Mouse (Mus musculus) heart, adult 2 months (tissue): Measurements from ENCODE around the gene Dmrtb1. TPM values are rescaled to one million over a fixed set of nuclear protein-coding genes. Genes with fewer than 3 reads are reported as not detected.

Experiments used
- DNase-seq, 2 experiments: peaks; one replicate each; pipeline ENCODE4 v3.0.0; 2021
- H3K27ac ChIP-seq: fragments of 200-600 bp; 2 replicates; pipeline ENCODE4 v1.8.1; 2022
- H3K27me3 ChIP-seq: fragments of 200-500 bp; 2 replicates; pipeline ENCODE4 v1.6.1; 2012; ENCODE audit warnings: mild to moderate bottlenecking, low read length, inconsistent platforms, mixed read lengths; ENCODE audit not compliant: control insufficient read depth, insufficient read depth
- H3K36me3 ChIP-seq: fragments of 200-500 bp; 2 replicates; pipeline ENCODE4 v1.6.1; 2012; ENCODE audit warnings: low read length, inconsistent platforms; ENCODE audit not compliant: control insufficient read depth, insufficient read depth
- H3K4me1 ChIP-seq: fragments of 200-500 bp; 2 replicates; pipeline ENCODE4 v1.6.1; 2011; ENCODE audit warnings: low read length; ENCODE audit not compliant: control insufficient read depth, insufficient read depth
- H3K4me3 ChIP-seq: fragments of 200-600 bp; 2 replicates; pipeline ENCODE4 v1.8.1; 2022
- H3K79me2 ChIP-seq: fragments of 200-500 bp; replicated peaks from 2 replicates; pipeline ENCODE4 v1.6.1; 2012; ENCODE audit warnings: mild to moderate bottlenecking, inconsistent platforms, low read length, moderate library complexity, mixed read lengths; ENCODE audit not compliant: control insufficient read depth, insufficient read depth
- H3K9ac ChIP-seq: fragments of 200-500 bp; 2 replicates; pipeline ENCODE4 v1.6.1; 2012; ENCODE audit warnings: low read depth, mild to moderate bottlenecking, control low read depth, inconsistent platforms, low read length, mixed read lengths
- CTCF ChIP-seq: fragments of 200-600 bp; IDR thresholded peaks from 2 replicates; pipeline ENCODE4 v1.8.1; 2022; ENCODE audit warnings: antibody characterized with exemption, mild to moderate bottlenecking, moderate library complexity
- EP300 ChIP-seq: fragments of 200-500 bp; IDR thresholded peaks from 2 replicates; pipeline ENCODE4 v1.6.1; 2011; ENCODE audit warnings: low read depth, low read length, control low read depth; ENCODE audit not compliant: insufficient read depth
- POLR2A ChIP-seq: fragments of 200-500 bp; IDR thresholded peaks from 2 replicates; pipeline ENCODE4 v1.6.1; 2011; ENCODE audit warnings: mild to moderate bottlenecking, low read depth, low read length, control low read depth; ENCODE audit not compliant: insufficient read depth
- WGBS: fragments of 180-500 bp; shearing (Covaris S2); methylation state at CpG from one replicate; pipeline ENCODE4 v1.1.7; 2018; 5-methylcytosine and 5-hydroxymethylcytosine counted together
- intact Hi-C: fragments of 180-260 bp; cut with DNase I; formaldehyde crosslinking; loops from one replicate; pipeline ENCODE4 v1.15.1; 2025
- polyA plus RNA-seq: library from polyadenylated mRNA; depleted of rRNA; stranded (reverse); fragments of >200 nt; gene quantifications from 2 replicates; pipeline ENCODE4 v1.2.3, GENCODE M21; 2012
- total RNA-seq, 2 experiments: library from RNA; stranded (reverse); gene quantifications; 2 replicates each; pipeline ENCODE4 v1.2.3; 2021

The Dmrtb1 gene
- total and polyA plus RNA-seq, 3 experiments = 0.31 TPM; not detected in 2

- Histone ChIP-seq H3K36me3 (no peaks in the 10 kb centered on the region), H3K27me3 (no peaks in the 10 kb centered on the region; the same call in 1 of the 2 replicates), H3K4me1 (no peaks in the 10 kb centered on the region), H3K9ac (no peak overlapping the region), H3K27ac (no peak overlapping the region), H3K4me3 (no peak overlapping the region), H3K79me2 (no peaks in the 10 kb centered on the region)
- intact Hi-C loops = no loop called here
- TF ChIP-seq POLR2A (no peak), CTCF (no peak), EP300 (no peak)
- DNase-seq = no peak
- WGBS = 15% methylated on average over 11 of the region's 11 CpGs
These were observed 4.2 kb upstream of the Dmrtb1 start for GRCm38 (mm10) chr4:107688213-107688612.

- no peaks in the 10 kb centered on the region for H3K4me1 ChIP-seq
- no peak for TF ChIP-seq EP300
- TF ChIP-seq POLR2A = no peak
- no peak for TF ChIP-seq CTCF
- no peaks in the 10 kb centered on the region for H3K79me2 ChIP-seq
- DNase-seq = no peak
- no peaks in the 10 kb centered on the region for H3K36me3 ChIP-seq
- no peaks in the 10 kb centered on the region; the same call in 1 of the 2 replicates for H3K27me3 ChIP-seq
- no peak overlapping the region for H3K4me3 ChIP-seq
- H3K27ac ChIP-seq = no peak overlapping the region
- no peak overlapping the region for H3K9ac ChIP-seq
- 26% methylated on average over 12 of the region's 12 CpGs for WGBS
- intact Hi-C loops = no loop called here
These were observed 3.1 kb upstream of the Dmrtb1 start for GRCm38 (mm10) chr4:107687127-107687526.

- Histone ChIP-seq H3K36me3 (no peaks in the 10 kb centered on the region), H3K27me3 (no peaks in the 10 kb centered on the region; the same call in 1 of the 2 replicates), H3K9ac (no peak overlapping the region), H3K4me1 (no peaks in the 10 kb centered on the region), H3K79me2 (no peaks in the 10 kb centered on the region), H3K27ac (no peak overlapping the region), H3K4me3 (no peak overlapping the region)
- intact Hi-C loops = no loop called here
- no peak for DNase-seq
- WGBS = 85% methylated on average over 37 of the region's 37 CpGs
- TF ChIP-seq POLR2A (no peak), EP300 (no peak), CTCF (no peak)
These were observed 849 bp downstream of the Dmrtb1 start for GRCm38 (mm10) chr4:107683006-107683756.

- no peaks in the 10 kb centered on the region for H3K36me3 ChIP-seq
These were observed 2.8 kb downstream of the Dmrtb1 start for GRCm38 (mm10) chr4:107681099-107681849.

GRCm38 (mm10) chr4:107680311-107681098, 3.5 kb downstream of the Dmrtb1 start:
- H3K27me3 ChIP-seq = no peaks in the 10 kb centered on the region; the same call in 1 of the 2 replicates
- WGBS = 50% methylated on average over 15 of the region's 15 CpGs
- H3K27ac ChIP-seq = no peak overlapping the region
- no peaks in the 10 kb centered on the region for H3K79me2 ChIP-seq
- no peak overlapping the region for H3K9ac ChIP-seq
- no peaks in the 10 kb centered on the region for H3K4me1 ChIP-seq
- TF ChIP-seq EP300 (no peak), POLR2A (no peak), CTCF (no peak)
- intact Hi-C loops = no loop called here
- H3K36me3 ChIP-seq = no peaks in the 10 kb centered on the region
- H3K4me3 ChIP-seq = no peak overlapping the region
- no peak for DNase-seq

More at GRCm38 (mm10) chr4:107681099-107681849, 2.8 kb downstream of the Dmrtb1 start:
- Histone ChIP-seq H3K27me3 (no peaks in the 10 kb centered on the region; the same call in 1 of the 2 replicates), H3K4me1 (no peaks in the 10 kb centered on the region), H3K9ac (no peak overlapping the region), H3K79me2 (no peaks in the 10 kb centered on the region), H3K4me3 (no peak overlapping the region), H3K27ac (no peak overlapping the region)
- intact Hi-C loops = no loop called here
- DNase-seq = no peak
- no peak for TF ChIP-seq EP300
- TF ChIP-seq CTCF = no peak
- TF ChIP-seq POLR2A = no peak
- 43% methylated on average over 9 of the region's 9 CpGs for WGBS
